Mouse (Mus musculus): ENCODE results near the gene Pard6b. TPM values are rescaled to one million over a fixed set of nuclear protein-coding genes. Genes with fewer than 3 reads are reported as not detected.

Pard6b gene
- polyA plus RNA-seq, 1 experiment: 55.0 TPM

DNA sequence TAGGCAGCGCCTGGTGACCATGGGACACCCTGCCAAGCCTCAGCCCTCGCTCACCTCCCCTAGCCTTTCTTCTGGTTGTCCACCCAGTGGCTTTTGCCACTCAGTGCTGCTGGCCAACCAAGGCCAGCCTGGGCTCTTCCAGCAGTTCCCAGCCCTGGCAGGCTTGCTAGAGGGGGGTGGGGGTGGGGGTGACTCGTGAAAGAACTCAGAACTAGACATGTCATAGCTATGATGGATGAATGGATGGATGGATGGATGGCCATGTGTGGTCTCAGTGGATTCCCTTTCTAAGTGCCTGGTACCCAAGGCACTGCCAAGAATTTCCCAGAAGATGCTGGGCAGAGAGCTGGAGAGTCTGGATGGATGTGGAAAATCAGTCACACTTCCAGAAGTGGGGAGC lies 35.0 kb downstream of the Pard6b start:
- Histone ChIP-seq H3K36me3 (ENCODE audit: control insufficient read depth, insufficient read depth, low read length, poor library complexity, severe bottlenecking) (no peaks in the 10 kb centered on the region), H3K27me3 (ENCODE audit: control insufficient read depth, insufficient read depth, low read length, poor library complexity, severe bottlenecking) (no peaks in the 10 kb centered on the region), H3K27ac (ENCODE audit: insufficient read depth, low read length) (peak overlapping the region; percentile 78), H3K9ac (ENCODE audit: low read depth, poor library complexity, severe bottlenecking) (no peak overlapping the region), H3K9me3 (replicated peaks; ENCODE audit: control insufficient read depth, insufficient read depth, low read length, poor library complexity, severe bottlenecking) (no peaks in the 10 kb centered on the region), H3K4me3 (ENCODE audit: low read depth, low read length) (no peak overlapping the region), H3K4me1 (ENCODE audit: control insufficient read depth, insufficient read depth, low read length) (peaks cover 15% of the 10 kb centered on the region)
- no peak for TF ChIP-seq EP300 (IDR thresholded peaks at IDR 0.05; ENCODE audit: insufficient read depth, low read depth, low read length)
- no peak for TF ChIP-seq POLR2A (IDR thresholded peaks at IDR 0.05; ENCODE audit: insufficient read depth, low read length)
- TF ChIP-seq CTCF (IDR thresholded peaks at IDR 0.05; ENCODE audit: low read depth, low read length): no peak

DNA sequence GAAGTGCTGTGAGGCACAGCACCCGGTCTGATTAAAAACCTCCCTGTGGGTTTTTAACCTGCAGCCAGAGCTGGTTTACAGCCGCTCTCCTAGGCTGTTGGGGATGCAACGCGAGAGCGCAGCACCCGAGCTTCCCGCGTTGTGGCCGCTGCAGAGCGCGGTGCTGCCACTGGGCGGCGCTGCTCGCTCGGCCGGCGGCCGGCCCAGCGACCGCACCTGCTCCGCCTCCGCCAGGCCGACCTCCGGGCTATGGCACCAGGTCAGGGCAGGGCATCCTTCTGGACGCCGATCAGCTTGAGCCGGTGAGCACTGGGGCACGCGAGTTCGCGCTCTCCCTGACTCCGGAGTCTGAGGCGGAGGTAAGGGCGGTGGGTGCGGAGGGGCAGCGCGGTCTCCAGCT lies 36.3 kb downstream of the Pard6b start:
- Histone ChIP-seq H3K36me3 (ENCODE audit: control insufficient read depth, insufficient read depth, low read length, poor library complexity, severe bottlenecking) (no peaks in the 10 kb centered on the region), H3K4me3 (ENCODE audit: low read depth, low read length) (peak overlapping the region; percentile 94), H3K9me3 (replicated peaks; ENCODE audit: control insufficient read depth, insufficient read depth, low read length, poor library complexity, severe bottlenecking) (peaks cover 2% of the 10 kb centered on the region; the same call in 1 of the 2 replicates), H3K4me1 (ENCODE audit: control insufficient read depth, insufficient read depth, low read length) (peaks cover 15% of the 10 kb centered on the region), H3K27ac (ENCODE audit: insufficient read depth, low read length) (no peak overlapping the region), H3K27me3 (ENCODE audit: control insufficient read depth, insufficient read depth, low read length, poor library complexity, severe bottlenecking) (no peaks in the 10 kb centered on the region), H3K9ac (ENCODE audit: low read depth, poor library complexity, severe bottlenecking) (peak overlapping the region; percentile 53)
- no peak for TF ChIP-seq POLR2A (IDR thresholded peaks at IDR 0.05; ENCODE audit: insufficient read depth, low read length)
- TF ChIP-seq EP300 (IDR thresholded peaks at IDR 0.05; ENCODE audit: insufficient read depth, low read depth, low read length): 0 out of 2 replicates have a peak, but pooled peaks have one; percentile 15
- TF ChIP-seq CTCF (IDR thresholded peaks at IDR 0.05; ENCODE audit: low read depth, low read length): peak; percentile 84

DNA sequence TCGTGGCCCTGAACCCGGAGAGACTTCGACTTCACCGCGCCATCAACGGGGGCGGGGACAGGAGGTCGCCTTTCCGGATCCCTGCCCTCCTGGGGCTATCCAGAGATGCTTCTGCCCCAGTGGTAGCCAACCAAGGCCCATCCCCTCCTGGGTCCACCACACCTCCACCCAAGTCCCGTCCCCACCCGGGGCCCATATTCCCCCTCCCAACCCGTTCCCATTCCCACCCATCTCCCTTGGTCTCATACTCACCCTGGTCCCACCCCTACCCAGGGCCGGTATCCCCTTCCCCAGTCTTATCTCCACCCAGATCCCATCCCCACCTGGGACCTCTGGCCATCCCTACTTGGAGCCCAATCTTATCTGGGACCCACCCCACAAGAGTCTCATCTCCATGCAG lies 36.7 kb downstream of the Pard6b start:
- TF ChIP-seq POLR2A (IDR thresholded peaks at IDR 0.05; ENCODE audit: insufficient read depth, low read length): no peak
- TF ChIP-seq EP300 (IDR thresholded peaks at IDR 0.05; ENCODE audit: insufficient read depth, low read depth, low read length): no peak
- TF ChIP-seq CTCF (IDR thresholded peaks at IDR 0.05; ENCODE audit: low read depth, low read length): no peak
- no peak overlapping the region for H3K27ac ChIP-seq (ENCODE audit: insufficient read depth, low read length)

DNA sequence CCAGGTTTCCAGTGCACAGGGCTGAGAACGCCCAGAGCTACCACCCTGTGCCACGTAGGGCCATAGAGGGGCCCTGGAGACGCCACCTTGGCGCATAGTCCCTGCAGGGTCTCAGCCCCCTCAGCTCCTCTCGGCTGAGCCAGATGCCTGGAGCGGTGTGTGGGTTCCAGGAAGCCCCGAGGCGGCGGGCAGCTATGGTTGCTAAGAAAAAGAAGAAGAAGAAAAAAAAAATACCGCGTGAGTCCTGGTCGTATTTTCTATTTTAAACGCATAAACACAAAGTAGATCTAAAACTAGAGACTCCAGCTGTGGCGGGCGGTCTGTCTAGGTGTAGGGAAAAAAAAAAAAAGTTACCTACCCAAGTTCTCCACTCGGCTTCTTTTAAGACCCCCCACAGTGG lies 37.2 kb downstream of the Pard6b start:
- Histone ChIP-seq H3K36me3 (ENCODE audit: control insufficient read depth, insufficient read depth, low read length, poor library complexity, severe bottlenecking) (no peaks in the 10 kb centered on the region), H3K27ac (ENCODE audit: insufficient read depth, low read length) (no peak overlapping the region), H3K27me3 (ENCODE audit: control insufficient read depth, insufficient read depth, low read length, poor library complexity, severe bottlenecking) (no peaks in the 10 kb centered on the region), H3K4me1 (ENCODE audit: control insufficient read depth, insufficient read depth, low read length) (peaks cover 15% of the 10 kb centered on the region), H3K9me3 (replicated peaks; ENCODE audit: control insufficient read depth, insufficient read depth, low read length, poor library complexity, severe bottlenecking) (peaks cover 6% of the 10 kb centered on the region), H3K9ac (ENCODE audit: low read depth, poor library complexity, severe bottlenecking) (peak overlapping the region; percentile 53), H3K4me3 (ENCODE audit: low read depth, low read length) (peak overlapping the region; percentile 94)
- TF ChIP-seq EP300 (IDR thresholded peaks at IDR 0.05; ENCODE audit: insufficient read depth, low read depth, low read length): no peak
- TF ChIP-seq CTCF (IDR thresholded peaks at IDR 0.05; ENCODE audit: low read depth, low read length): no peak
- no peak for TF ChIP-seq POLR2A (IDR thresholded peaks at IDR 0.05; ENCODE audit: insufficient read depth, low read length)

More for the DNA sequence above, 36.7 kb downstream of the Pard6b start:
- no peaks in the 10 kb centered on the region for H3K36me3 ChIP-seq (ENCODE audit: control insufficient read depth, insufficient read depth, low read length, poor library complexity, severe bottlenecking)
- H3K27me3 ChIP-seq (ENCODE audit: control insufficient read depth, insufficient read depth, low read length, poor library complexity, severe bottlenecking): no peaks in the 10 kb centered on the region
- H3K9me3 ChIP-seq (replicated peaks; ENCODE audit: control insufficient read depth, insufficient read depth, low read length, poor library complexity, severe bottlenecking): peaks cover 6% of the 10 kb centered on the region
- peaks cover 15% of the 10 kb centered on the region for H3K4me1 ChIP-seq (ENCODE audit: control insufficient read depth, insufficient read depth, low read length)
- H3K9ac ChIP-seq (ENCODE audit: low read depth, poor library complexity, severe bottlenecking): peak overlapping the region; percentile 53
- H3K4me3 ChIP-seq (ENCODE audit: low read depth, low read length): peak overlapping the region; percentile 94

DNA sequence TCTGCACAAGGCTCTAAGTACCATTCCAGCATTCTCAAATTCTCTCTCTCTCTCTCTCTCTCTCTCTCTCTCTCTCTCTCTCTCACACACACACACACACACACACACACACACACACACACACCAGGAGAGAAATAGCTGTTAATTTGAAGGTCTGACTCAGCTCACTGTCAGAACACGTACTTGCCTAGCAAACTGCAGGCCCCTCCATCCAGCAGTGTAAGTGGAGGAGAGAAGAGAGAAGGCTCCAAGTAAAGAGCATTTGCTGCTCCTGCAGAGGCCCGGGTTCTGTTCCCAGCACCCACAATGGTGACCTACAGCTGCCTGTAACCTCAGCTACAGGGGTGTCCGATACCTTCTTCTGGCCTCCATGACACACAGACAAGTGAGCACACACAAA lies 37.7 kb downstream of the Pard6b start:
- Histone ChIP-seq H3K9ac (ENCODE audit: low read depth, poor library complexity, severe bottlenecking) (no peak overlapping the region; the same call in 1 of the 2 replicates), H3K27me3 (ENCODE audit: control insufficient read depth, insufficient read depth, low read length, poor library complexity, severe bottlenecking) (no peaks in the 10 kb centered on the region), H3K27ac (ENCODE audit: insufficient read depth, low read length) (no peak overlapping the region), H3K36me3 (ENCODE audit: control insufficient read depth, insufficient read depth, low read length, poor library complexity, severe bottlenecking) (no peaks in the 10 kb centered on the region), H3K4me1 (ENCODE audit: control insufficient read depth, insufficient read depth, low read length) (peaks cover 13% of the 10 kb centered on the region), H3K4me3 (ENCODE audit: low read depth, low read length) (no peak overlapping the region), H3K9me3 (replicated peaks; ENCODE audit: control insufficient read depth, insufficient read depth, low read length, poor library complexity, severe bottlenecking) (peaks cover 6% of the 10 kb centered on the region)
- TF ChIP-seq POLR2A (IDR thresholded peaks at IDR 0.05; ENCODE audit: insufficient read depth, low read length) (no peak), CTCF (IDR thresholded peaks at IDR 0.05; ENCODE audit: low read depth, low read length) (no peak), EP300 (IDR thresholded peaks at IDR 0.05; ENCODE audit: insufficient read depth, low read depth, low read length) (no peak)

DNA sequence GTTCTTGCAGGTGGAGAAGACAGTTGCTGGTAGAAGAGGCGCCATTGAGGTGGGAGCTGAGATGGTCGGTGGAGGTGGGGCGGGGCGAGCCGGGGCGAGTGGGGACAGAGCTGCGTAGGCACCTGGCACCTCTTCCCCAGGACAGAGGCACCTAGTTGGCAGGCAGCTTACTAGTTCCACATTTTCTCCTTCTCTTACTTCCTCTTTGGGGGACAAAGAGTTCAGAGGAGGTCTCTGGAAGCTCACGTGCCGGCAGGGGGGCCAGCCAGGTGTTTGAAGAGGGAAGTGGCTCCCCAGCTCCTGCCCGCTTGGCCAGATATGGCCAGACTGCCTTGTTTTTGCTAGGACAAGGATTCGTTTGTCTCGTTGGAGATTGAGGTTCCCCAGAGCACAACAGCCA lies 38.3 kb downstream of the Pard6b start:
- no peak overlapping the region for H3K9ac ChIP-seq (ENCODE audit: low read depth, poor library complexity, severe bottlenecking)
- H3K36me3 ChIP-seq (ENCODE audit: control insufficient read depth, insufficient read depth, low read length, poor library complexity, severe bottlenecking): no peaks in the 10 kb centered on the region
- peaks cover 6% of the 10 kb centered on the region for H3K9me3 ChIP-seq (replicated peaks; ENCODE audit: control insufficient read depth, insufficient read depth, low read length, poor library complexity, severe bottlenecking)
- H3K4me1 ChIP-seq (ENCODE audit: control insufficient read depth, insufficient read depth, low read length): peaks cover 10% of the 10 kb centered on the region
- no peak overlapping the region for H3K27ac ChIP-seq (ENCODE audit: insufficient read depth, low read length)
- H3K27me3 ChIP-seq (ENCODE audit: control insufficient read depth, insufficient read depth, low read length, poor library complexity, severe bottlenecking): no peaks in the 10 kb centered on the region
- TF ChIP-seq CTCF (IDR thresholded peaks at IDR 0.05; ENCODE audit: low read depth, low read length) (no peak), POLR2A (IDR thresholded peaks at IDR 0.05; ENCODE audit: insufficient read depth, low read length) (no peak), EP300 (IDR thresholded peaks at IDR 0.05; ENCODE audit: insufficient read depth, low read depth, low read length) (no peak)
- H3K4me3 ChIP-seq (ENCODE audit: low read depth, low read length): no peak overlapping the region
